Mouse (Mus musculus): Measurements from ENCODE around the gene Pdss2. TPM values are rescaled to one million over a fixed set of nuclear protein-coding genes. Genes with fewer than 3 reads are reported as not detected.

Gene Pdss2
- polyA plus RNA-seq (2015; fragmentation: Illumina TruSeq; extraction: RNeasy Lipid Tissue Mini Kit (QIAGEN cat#74804); ENCODE audit: low read depth, low replicate concordance) = 15.6 TPM

GRCm38 (mm10) chr10:43220910-43221625 lies at the start of gene Pdss2:
Pdss2 (plus strand) TSS chr10:43221486.

GRCm38 (mm10) chr10:43174326-43175155 lies 46.7 kb upstream of the Pdss2 start, which contains the start of the genes Sobp and 9030612E09Rik:
Sobp (minus strand) TSS chr10:43174530.
9030612E09Rik (plus strand) TSS chr10:43174704.

GRCm38 (mm10) chr10:43478751-43479435 lies 257.6 kb downstream of the Pdss2 start, which contains the start of gene Bend3:
Bend3 (plus strand) TSS chr10:43478831.

Other genes starting within 250 kb of the Pdss2 start
- gene Sobp, start 47.0 kb upstream of the Pdss2 start, polyA plus RNA-seq (2015; fragmentation: Illumina TruSeq; extraction: RNeasy Lipid Tissue Mini Kit (QIAGEN cat#74804); ENCODE audit: low read depth, low replicate concordance) = 31.8 TPM
- gene 9030612E09Rik, start 46.8 kb upstream of the Pdss2 start, polyA plus RNA-seq (2015; fragmentation: Illumina TruSeq; extraction: RNeasy Lipid Tissue Mini Kit (QIAGEN cat#74804); ENCODE audit: low read depth, low replicate concordance) = 1.8 TPM

Data from brain, adult 10 weeks (tissue).